Mouse (Mus musculus) ES-E14 (cell line): Measurements from ENCODE around the gene Eps15l1.

ENCODE experiments used
- HCFC1 ChIP-seq: IDR thresholded peaks from 2 replicates; pipeline ENCODE4 v1.6.1; 2012; ENCODE audit warnings: low read length, inconsistent platforms, borderline replicate concordance; ENCODE audit not compliant: insufficient read depth
- ZC3H11A ChIP-seq: IDR thresholded peaks from 2 replicates; pipeline ENCODE4 v1.6.1; 2012; ENCODE audit warnings: low read depth, mild to moderate bottlenecking, inconsistent platforms, low read length, borderline replicate concordance

DNA sequence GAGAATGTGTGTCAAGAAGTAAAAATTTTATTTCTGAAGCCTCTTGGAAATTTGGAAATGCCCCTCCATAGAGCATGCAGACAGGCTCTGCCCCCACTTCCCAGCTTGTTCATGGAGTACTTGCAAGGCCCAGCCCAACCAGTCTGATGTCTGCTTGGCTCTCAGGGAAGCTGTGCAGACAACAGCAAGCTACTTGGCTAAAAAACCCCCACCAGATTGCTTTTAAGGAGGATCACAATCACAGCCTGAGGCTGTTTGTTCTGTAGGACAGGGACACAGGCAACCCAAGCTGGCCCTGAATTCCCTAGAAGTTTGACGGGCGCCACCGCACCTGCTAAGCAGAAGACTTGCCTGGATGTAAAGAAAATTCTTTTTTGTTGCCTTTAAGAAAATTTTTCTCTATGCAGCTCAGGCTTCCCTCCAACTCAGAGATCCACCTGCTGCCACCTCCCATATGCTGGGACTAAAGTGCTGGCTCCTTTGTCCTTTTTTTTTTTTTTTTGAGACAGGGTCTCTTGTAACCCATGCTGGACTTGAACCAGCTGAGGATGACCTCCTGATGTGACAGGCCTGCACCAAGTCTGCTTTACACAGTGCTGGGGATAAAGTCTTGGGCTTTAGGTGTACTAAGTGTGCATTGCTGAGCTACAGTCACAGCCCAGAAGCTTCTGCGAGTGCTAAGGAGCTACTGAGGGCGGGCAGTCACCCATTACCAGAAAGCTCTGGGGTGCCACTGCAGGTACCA, 78.5 kb downstream of the Eps15l1 start:
- TF ChIP-seq HCFC1 (no peak), ZC3H11A (no peak)
